Mouse (Mus musculus): ENCODE data around the gene Vti1b.

GRCm38 (mm10) chr12:79192193-79192592, 19.7 kb upstream of the Vti1b start, which contains the start of gene Rdh11:
- TF ChIP-seq CTCF (IDR thresholded peaks at IDR 0.05; ENCODE audit: low read depth, low read length): no peak
- no peak for TF ChIP-seq GATA1 (IDR thresholded peaks at IDR 0.05; ENCODE audit: borderline replicate concordance, low read length)
- TF ChIP-seq POLR2AphosphoS5 (IDR thresholded peaks at IDR 0.05; ENCODE audit: insufficient replicate concordance, low read depth, low read length): no peak
- no peak for TF ChIP-seq TAL1 (conservative IDR thresholded peaks at IDR 0.05; ENCODE audit: low read depth, low read length)
- no peak for TF ChIP-seq GATA2 (IDR thresholded peaks at IDR 0.05; ENCODE audit: borderline replicate concordance, low read depth, low read length)
